In genomic region chr5:138618353-138618752, GRCm38 (mm10) we compare ENCODE assay signal across 8 mouse cellular contexts. TPM values are rescaled to one million over a fixed set of nuclear protein-coding genes. Genes with fewer than 3 reads are reported as not detected.
DNase-seq lines count a peak whose midpoint lies in the region; ATAC-seq and TF ChIP-seq lines count a peak whose summit lies in the region.

No protein-coding gene starts in this region.

- TF ChIP-seq CTCF in midbrain, postnatal 0 days (IDR thresholded peaks at IDR 0.05), result peak; percentile 56

- 97% methylated on average over 1 of the region's 1 CpGs for WGBS in kidney, embryonic 15.5 days
- WGBS in hindbrain, embryonic 15.5 days, result 100% methylated on average over 1 of the region's 1 CpGs
- WGBS in midbrain, postnatal 0 days, result 100% methylated on average over 1 of the region's 1 CpGs

- no peaks in the 10 kb centered on the region for H3K27me3 ChIP-seq in kidney, embryonic 15.5 days
- H3K27me3 ChIP-seq in hindbrain, embryonic 15.5 days, result no peaks in the 10 kb centered on the region
- H3K27me3 ChIP-seq in midbrain, postnatal 0 days (ENCODE audit: insufficient read depth, low read length), result no peaks in the 10 kb centered on the region

- DNase-seq in kidney, adult 11 months, result no peak
- DNase-seq in T-cell, adult 2 months (ENCODE audit: low spot score), result peak; percentile 24
- no peak for DNase-seq in midbrain, postnatal 0 days (ENCODE audit: low spot score)
- DNase-seq in urinary bladder, postnatal 4 days (ENCODE audit: low spot score in 2 of 2), result no peak
- no peak for DNase-seq in cerebellum, adult 9-11 months
- no peak for DNase-seq in ovary, adult 18-20 months (ENCODE audit: low spot score)

- no peak overlapping the region for H3K9ac ChIP-seq in kidney, embryonic 15.5 days
- no peak overlapping the region for H3K9ac ChIP-seq in hindbrain, embryonic 15.5 days
- no peak overlapping the region for H3K9ac ChIP-seq in midbrain, postnatal 0 days (replicated peaks; ENCODE audit: low read length, poor library complexity, severe bottlenecking)

- H3K27ac ChIP-seq in kidney, embryonic 15.5 days, result no peak overlapping the region
- H3K27ac ChIP-seq in hindbrain, embryonic 15.5 days (replicated peaks), result no peak overlapping the region
- H3K27ac ChIP-seq in midbrain, postnatal 0 days (ENCODE audit: low read depth, low read length), result no peak overlapping the region

- H3K4me2 ChIP-seq in kidney, embryonic 15.5 days, result peak overlapping the region; percentile 49
- peak overlapping the region; percentile 57 for H3K4me2 ChIP-seq in hindbrain, embryonic 15.5 days
- peak overlapping the region; percentile 43 for H3K4me2 ChIP-seq in midbrain, postnatal 0 days (ENCODE audit: low read depth, low read length, poor library complexity, severe bottlenecking)

- peaks cover 11% of the 10 kb centered on the region for H3K4me1 ChIP-seq in kidney, embryonic 15.5 days
- H3K4me1 ChIP-seq in hindbrain, embryonic 15.5 days (replicated peaks), result peaks cover 24% of the 10 kb centered on the region
- H3K4me1 ChIP-seq in midbrain, postnatal 0 days (ENCODE audit: insufficient read depth, low read length), result no peaks in the 10 kb centered on the region; the same call in 1 of the 2 replicates

- peaks cover 36% of the 10 kb centered on the region for H3K9me3 ChIP-seq in kidney, embryonic 15.5 days (replicated peaks)
- peaks cover 27% of the 10 kb centered on the region for H3K9me3 ChIP-seq in hindbrain, embryonic 15.5 days
- peaks cover 19% of the 10 kb centered on the region; the same call in 1 of the 2 replicates for H3K9me3 ChIP-seq in midbrain, postnatal 0 days (ENCODE audit: low read length)

- H3K4me3 ChIP-seq in kidney, embryonic 15.5 days (replicated peaks), result peak overlapping the region; percentile 86
- H3K4me3 ChIP-seq in hindbrain, embryonic 15.5 days, result peak overlapping the region; percentile 63
- peak overlapping the region; percentile 77 for H3K4me3 ChIP-seq in midbrain, postnatal 0 days (ENCODE audit: low read depth, low read length)

- ATAC-seq in kidney, embryonic 15.5 days (replicated peaks; ENCODE audit: low FRiP score), result no peak
- ATAC-seq in hindbrain, embryonic 15.5 days (ENCODE audit: low FRiP score, low read depth), result no peak
- no peak for ATAC-seq in midbrain, postnatal 0 days (ENCODE audit: low FRiP score)

- H3K36me3 ChIP-seq in kidney, embryonic 15.5 days, result peaks cover 52% of the 10 kb centered on the region
- H3K36me3 ChIP-seq in hindbrain, embryonic 15.5 days, result peaks cover 48% of the 10 kb centered on the region
- peaks cover 36% of the 10 kb centered on the region for H3K36me3 ChIP-seq in midbrain, postnatal 0 days (ENCODE audit: insufficient read depth, low read length)

RNA-seq across cellular contexts. Expression of gene Zfp68, which starts 1.2 kb away (rescaled TPM):
- 61.5 and 61.6 TPM in 2 replicates for polyA plus RNA-seq in kidney, embryonic 15.5 days (2015; fragmentation: Nextera tagmentation; extraction: Ambion mirVana)
- polyA plus RNA-seq in hindbrain, embryonic 15.5 days (2015; fragmentation: Nextera tagmentation; extraction: Ambion mirVana), result 71.4 and 71.8 TPM in 2 replicates
- total RNA-seq in midbrain, postnatal 0 days (2014; rRNA removed), result 42.5 and 46.6 TPM in 2 replicates
- polyA plus RNA-seq in midbrain, postnatal 0 days (2015; fragmentation: Nextera tagmentation; extraction: Ambion mirVana), result 40.1 and 45.8 TPM in 2 replicates

RNA-seq across cellular contexts. Expression of gene A430033K04Rik, which starts 4.3 kb away (rescaled TPM):
- 12.5 and 13.7 TPM in 2 replicates for polyA plus RNA-seq in kidney, embryonic 15.5 days (2015; fragmentation: Nextera tagmentation; extraction: Ambion mirVana)
- polyA plus RNA-seq in hindbrain, embryonic 15.5 days (2015; fragmentation: Nextera tagmentation; extraction: Ambion mirVana), result 20.6 and 22.0 TPM in 2 replicates
- total RNA-seq in midbrain, postnatal 0 days (2014; rRNA removed), result 15.4 and 17.2 TPM in 2 replicates
- 12.6 and 12.9 TPM in 2 replicates for polyA plus RNA-seq in midbrain, postnatal 0 days (2015; fragmentation: Nextera tagmentation; extraction: Ambion mirVana)

RNA-seq across cellular contexts. Expression of gene 1700123K08Rik, which starts 53.8 kb away (rescaled TPM):
- not detected in 2 replicates for polyA plus RNA-seq in kidney, embryonic 15.5 days (2015; fragmentation: Nextera tagmentation; extraction: Ambion mirVana)
- polyA plus RNA-seq in hindbrain, embryonic 15.5 days (2015; fragmentation: Nextera tagmentation; extraction: Ambion mirVana), result not detected in 2 replicates
- not detected in 2 replicates for total RNA-seq in midbrain, postnatal 0 days (2014; rRNA removed)
- polyA plus RNA-seq in midbrain, postnatal 0 days (2015; fragmentation: Nextera tagmentation; extraction: Ambion mirVana), result not detected in 2 replicates
